In genomic region chr4:120612304-120613080, GRCm38 (mm10) we compare ENCODE assay signal across 9 mouse cellular contexts. TPM values are rescaled to one million over a fixed set of nuclear protein-coding genes. Genes with fewer than 3 reads are reported as not detected.
DNase-seq lines count a peak whose midpoint lies in the region; ATAC-seq and TF ChIP-seq lines count a peak whose summit lies in the region.
"Had no signal": no experiment of that assay in that cellular context is flagged by ENCODE, and none has a peak within 500 bp of the region (broad histone marks: within the 10 kb centered on the region; RNA-seq: fewer than 3 reads in every experiment).

No protein-coding gene starts in this region.

- H3K36me3 ChIP-seq in limb, embryonic 10.5 days: no peaks in the 10 kb centered on the region
- H3K36me3 ChIP-seq in intestine, embryonic 15.5 days: no peaks in the 10 kb centered on the region
- H3K36me3 ChIP-seq: limb, embryonic 13.5 days had no signal

- no peak for TF ChIP-seq CTCF in lung, adult 2 months (IDR thresholded peaks at IDR 0.05; ENCODE audit: insufficient read depth, low read length)

- no peak for ATAC-seq in intestine, embryonic 15.5 days

- H3K4me1 ChIP-seq in limb, embryonic 10.5 days: peaks cover 34% of the 10 kb centered on the region
- H3K4me1 ChIP-seq in intestine, embryonic 15.5 days (replicated peaks): peaks cover 6% of the 10 kb centered on the region; the same call in 1 of the 2 replicates
- H3K4me1 ChIP-seq in lung, adult 2 months (ENCODE audit: control insufficient read depth, insufficient read depth, low read length): no peaks in the 10 kb centered on the region

- no peaks in the 10 kb centered on the region for H3K9me3 ChIP-seq in limb, embryonic 10.5 days (replicated peaks)
- H3K9me3 ChIP-seq in intestine, embryonic 15.5 days: no peaks in the 10 kb centered on the region
- H3K9me3 ChIP-seq: limb, embryonic 13.5 days had no signal

- no peak overlapping the region for H3K4me2 ChIP-seq in intestine, embryonic 15.5 days (replicated peaks)
- H3K4me2 ChIP-seq: limb, embryonic 13.5 days had no signal

- H3K27me3 ChIP-seq in limb, embryonic 10.5 days (ENCODE audit: low read depth, poor library complexity, severe bottlenecking): no peaks in the 10 kb centered on the region
- H3K27me3 ChIP-seq in intestine, embryonic 15.5 days (replicated peaks): no peaks in the 10 kb centered on the region
- H3K27me3 ChIP-seq: limb, embryonic 13.5 days had no signal

- WGBS in limb, embryonic 10.5 days: 43% methylated on average over 9 of the region's 9 CpGs
- WGBS in intestine, embryonic 15.5 days: 42% methylated on average over 9 of the region's 9 CpGs
- WGBS in lung, adult 2 months: 55% methylated on average over 9 of the region's 9 CpGs

- 0 out of 2 replicates have a peak overlapping the region, but pooled peaks have one; percentile 2 for H3K27ac ChIP-seq in limb, embryonic 10.5 days
- no peak overlapping the region for H3K27ac ChIP-seq in intestine, embryonic 15.5 days
- H3K27ac ChIP-seq: limb, embryonic 13.5 days had no signal

- no peak overlapping the region for H3K9ac ChIP-seq in intestine, embryonic 15.5 days
- H3K9ac ChIP-seq: limb, embryonic 13.5 days had no signal

- DNase-seq in adrenal gland, postnatal 10 days: peak; percentile 16
- no peak for DNase-seq in adrenal gland, adult 8-10 months
- DNase-seq in 416B (ENCODE audit: low read depth): peak; percentile 41
- DNase-seq in embryo, embryonic 10.5 days (ENCODE audit: low spot score): peak; percentile 65
- DNase-seq in limb, embryonic 10.5 days (ENCODE audit: low spot score): no peak
- no peak for DNase-seq in layer of hippocampus, adult 9-11 months
- no peak for DNase-seq in lung, adult 2 months

- TF ChIP-seq POLR2A in lung, adult 2 months (IDR thresholded peaks at IDR 0.05; ENCODE audit: borderline replicate concordance, extremely low read depth, low read depth, low read length): no peak

- no peak overlapping the region for H3K4me3 ChIP-seq in limb, embryonic 10.5 days
- H3K4me3 ChIP-seq in intestine, embryonic 15.5 days (replicated peaks): no peak overlapping the region
- H3K4me3 ChIP-seq in lung, adult 2 months (replicated peaks; ENCODE audit: extremely low read depth, low read depth, low read length): no peak overlapping the region
- H3K4me3 ChIP-seq: limb, embryonic 13.5 days had no signal

RNA-seq across cellular contexts. Expression of gene Gm8439, which starts 23.9 kb away (rescaled TPM):
- not detected for total RNA-seq in adrenal gland, postnatal 10 days (2021)
- total RNA-seq in adrenal gland, adult 8-10 months (2022): not detected
- polyA plus RNA-seq in limb, embryonic 10.5 days (2016; fragmentation: Nextera tagmentation; extraction: Ambion mirVana): not detected in 2 replicates
- not detected in 2 replicates for polyA plus RNA-seq in intestine, embryonic 15.5 days (2015; fragmentation: Nextera tagmentation; extraction: Ambion mirVana)
- polyA plus RNA-seq in lung, adult 2 months (2012; rRNA removed): not detected in 2 replicates
- polyA plus RNA-seq: limb, embryonic 13.5 days had no signal

RNA-seq across cellular contexts. Expression of gene Ctps, which starts 42.4 kb away (rescaled TPM):
- 10 to 100 TPM; 24.4 to 29.9 TPM for total RNA-seq in adrenal gland, postnatal 10 days (2021)
- 10 to 100 TPM; 36.8 to 41.7 (median 39.2) TPM for total RNA-seq in adrenal gland, adult 8-10 months (2022)
- polyA plus RNA-seq in limb, embryonic 10.5 days (2016; fragmentation: Nextera tagmentation; extraction: Ambion mirVana): 135 and 158 TPM in 2 replicates
- polyA plus RNA-seq in intestine, embryonic 15.5 days (2015; fragmentation: Nextera tagmentation; extraction: Ambion mirVana): 68.1 and 72.6 TPM in 2 replicates
- polyA plus RNA-seq in lung, adult 2 months (2012; rRNA removed): 7.7 and 10.2 TPM in 2 replicates

RNA-seq across cellular contexts. Expression of gene Cited4, which starts 53.9 kb away (rescaled TPM):
- 1 to 10 TPM; 3.2 to 7.4 TPM for total RNA-seq in adrenal gland, postnatal 10 days (2021)
- total RNA-seq in adrenal gland, adult 8-10 months (2022): 10 to 100 TPM in 2 of 4 experiments, 1 to 10 TPM in 2; 9.6 to 19.4 (median 12.6) TPM
- 9.1 and 14.2 TPM in 2 replicates for polyA plus RNA-seq in limb, embryonic 10.5 days (2016; fragmentation: Nextera tagmentation; extraction: Ambion mirVana)
- 2.4 and 2.8 TPM in 2 replicates for polyA plus RNA-seq in intestine, embryonic 15.5 days (2015; fragmentation: Nextera tagmentation; extraction: Ambion mirVana)
- 5.8 and 9.3 TPM in 2 replicates for polyA plus RNA-seq in lung, adult 2 months (2012; rRNA removed)

Comparison
In these comparisons a context has a peak if more than half of its experiments do, and no peak if none do; other contexts are left out.
1. DNase-seq: peak in adrenal gland, postnatal 10 days (single experiment), 416B (single experiment) and embryo, embryonic 10.5 days (single experiment); none in adrenal gland, adult 8-10 months (single experiment), limb, embryonic 10.5 days (single experiment), layer of hippocampus, adult 9-11 months (single experiment) and lung, adult 2 months (single experiment).